Mouse (Mus musculus) G1E (cell line): ENCODE data around the gene Znrf4. TPM values are rescaled to one million over a fixed set of nuclear protein-coding genes. Genes with fewer than 3 reads are reported as not detected.

Source experiments
- ATAC-seq: 2 replicates; pipeline ENCODE4 v1.8.0; 2016; ENCODE audit warnings: mild to moderate bottlenecking; ENCODE audit not compliant: insufficient number of reproducible peaks, poor library complexity, low FRiP score, severe bottlenecking; ENCODE audit errors: extremely low read depth
- DNase-seq: peaks from one replicate; pipeline ENCODE4 v3.0.0; 2012; ENCODE audit warnings: low spot score
- H3K27me3 ChIP-seq: 2 replicates; pipeline ENCODE4 v1.6.1; 2012; ENCODE audit warnings: mild to moderate bottlenecking, low read length, inconsistent platforms; ENCODE audit not compliant: insufficient read depth
- H3K36me3 ChIP-seq: replicated peaks from 2 replicates; pipeline ENCODE3; 2012; ENCODE audit warnings: mild to moderate bottlenecking, inconsistent platforms
- H3K4me1 ChIP-seq: 2 replicates; pipeline ENCODE4 v1.6.1; 2012; ENCODE audit warnings: low read depth, low read length, inconsistent platforms, mixed read lengths; ENCODE audit not compliant: insufficient read depth
- H3K4me3 ChIP-seq: 2 replicates; pipeline ENCODE4 v1.5.1; 2012; ENCODE audit warnings: low read depth, mild to moderate bottlenecking, inconsistent platforms, low read length, moderate library complexity, mixed read lengths
- H3K9me3 ChIP-seq: replicated peaks from 2 replicates; pipeline ENCODE4 v1.6.1; 2012; ENCODE audit warnings: inconsistent platforms
- CTCF ChIP-seq: IDR thresholded peaks from 2 replicates; pipeline ENCODE4 v1.5.1; 2012; ENCODE audit warnings: low read depth, low read length, inconsistent platforms, mixed read lengths
- GATA1 ChIP-seq: IDR thresholded peaks from 2 replicates; pipeline ENCODE4 v1.6.1; 2012; ENCODE audit warnings: borderline replicate concordance, low read length, inconsistent platforms, mixed read lengths
- GATA2 ChIP-seq: IDR thresholded peaks from 2 replicates; pipeline ENCODE4 v1.6.1; 2012; ENCODE audit warnings: low read depth, low read length, inconsistent platforms, borderline replicate concordance
- POLR2AphosphoS5 ChIP-seq: IDR thresholded peaks from 2 replicates; pipeline ENCODE4 v1.6.1; 2012; ENCODE audit warnings: low read depth, low read length, inconsistent platforms; ENCODE audit not compliant: insufficient replicate concordance
- TAL1 ChIP-seq: conservative IDR thresholded peaks from 2 replicates; pipeline ENCODE4 v1.6.1; 2012; ENCODE audit warnings: low read depth, low read length, inconsistent platforms, mixed read lengths
- polyA plus RNA-seq: library from polyadenylated mRNA; stranded (reverse); fragments of >175 nt; gene quantifications from 2 replicates; pipeline ENCODE4 v1.2.3, GENCODE M21; 2012
- total RNA-seq, 2 experiments: library from RNA; stranded (forward) in 1 of 2; stranded (reverse) in 1 of 2; fragments of 200-1000 nt in 1 of 2; fragments of >200 nt in 1 of 2; fragmentation: Nextera tagmentation in 1 of 2; gene quantifications; 2 replicates each; pipeline ENCODE4 v1.2.3; 2014 to 2017

Gene Znrf4
- total and polyA plus RNA-seq, 3 experiments = not detected

- no peaks in the 10 kb centered on the region for H3K36me3 ChIP-seq
- DNase-seq = no peak
- peaks cover 41% of the 10 kb centered on the region for H3K4me1 ChIP-seq
- H3K4me3 ChIP-seq = peak overlapping the region; percentile 51
- H3K9me3 ChIP-seq = peaks cover 39% of the 10 kb centered on the region
- TF ChIP-seq POLR2AphosphoS5 = no peak
- no peak for TF ChIP-seq CTCF
- no peak for TF ChIP-seq TAL1
- no peak for TF ChIP-seq GATA2
- TF ChIP-seq GATA1 = no peak
- peaks cover 56% of the 10 kb centered on the region for H3K27me3 ChIP-seq
- ATAC-seq = no peak
Observed at GRCm38 (mm10) chr17:56511707-56512090, 532 bp downstream of the Znrf4 start.

GRCm38 (mm10) chr17:56510970-56511706 lies 1.1 kb downstream of the Znrf4 start:
- peaks cover 55% of the 10 kb centered on the region for H3K27me3 ChIP-seq
- ATAC-seq (no peak), DNase-seq (no peak)
- H3K36me3 ChIP-seq = no peaks in the 10 kb centered on the region
- H3K4me3 ChIP-seq = peak overlapping the region; percentile 51
- H3K4me1 ChIP-seq = peaks cover 44% of the 10 kb centered on the region
- TF ChIP-seq CTCF = no peak
- TF ChIP-seq POLR2AphosphoS5 = no peak
- TF ChIP-seq GATA1 = no peak
- no peak for TF ChIP-seq GATA2
- no peak for TF ChIP-seq TAL1
- peaks cover 37% of the 10 kb centered on the region for H3K9me3 ChIP-seq

GRCm38 (mm10) chr17:56510473-56510969 lies 1.7 kb downstream of the Znrf4 start:
- Histone ChIP-seq H3K36me3 (no peaks in the 10 kb centered on the region), H3K4me3 (peak overlapping the region; percentile 51; the same call in 1 of the 2 replicates), H3K4me1 (peaks cover 38% of the 10 kb centered on the region), H3K9me3 (peaks cover 37% of the 10 kb centered on the region), H3K27me3 (peaks cover 48% of the 10 kb centered on the region)
- ATAC-seq (no peak), DNase-seq (no peak)
- TF ChIP-seq TAL1 = no peak
- no peak for TF ChIP-seq GATA2

- TF ChIP-seq CTCF = no peak
- no peak for TF ChIP-seq GATA2
- no peak for TF ChIP-seq GATA1
- no peak for TF ChIP-seq TAL1
- no peak for TF ChIP-seq POLR2AphosphoS5
- Histone ChIP-seq H3K4me1 (peaks cover 32% of the 10 kb centered on the region), H3K36me3 (no peaks in the 10 kb centered on the region), H3K4me3 (no peak overlapping the region), H3K27me3 (peaks cover 44% of the 10 kb centered on the region), H3K9me3 (peaks cover 38% of the 10 kb centered on the region)
- DNase-seq = no peak
- no peak for ATAC-seq
Observed at GRCm38 (mm10) chr17:56509707-56510472, 2.3 kb downstream of the Znrf4 start.

- Histone ChIP-seq H3K9me3 (peaks cover 43% of the 10 kb centered on the region), H3K4me1 (peaks cover 31% of the 10 kb centered on the region), H3K27me3 (peaks cover 38% of the 10 kb centered on the region), H3K4me3 (no peak overlapping the region), H3K36me3 (no peaks in the 10 kb centered on the region)
- no peak for DNase-seq
- ATAC-seq = no peak
- TF ChIP-seq GATA2 = no peak
- no peak for TF ChIP-seq TAL1
- TF ChIP-seq POLR2AphosphoS5 = no peak
- TF ChIP-seq GATA1 = no peak
- no peak for TF ChIP-seq CTCF
Observed at GRCm38 (mm10) chr17:56509021-56509640, 3.1 kb downstream of the Znrf4 start.
